Mouse (Mus musculus) CD8-positive naive resting alpha-beta T cell, adult 2 months (primary cell): ENCODE results near the gene Zpbp.

Source experiments
- DNase-seq, 2 experiments: peaks; one replicate each; pipeline ENCODE4 v3.0.0; 2022; ENCODE audit warnings: low read depth in 2 of 2, low spot score in 2 of 2

Zpbp gene

GRCm38 (mm10) chr11:11461635-11462560 lies at the start of gene Zpbp, which contains the start of gene Spata48:
Zpbp (minus strand) TSS chr11:11462408.
Spata48 (plus strand) TSS chr11:11462094.
- peak; percentile 92 to 94 for DNase-seq

GRCm38 (mm10) chr11:11509413-11509812 lies 47.2 kb upstream of the Zpbp start:
- DNase-seq = no peak

- DNase-seq = peak; percentile 40 to 49
Observed at GRCm38 (mm10) chr11:11506187-11506586, 44.0 kb upstream of the Zpbp start.

- peak; percentile 56 to 75 for DNase-seq
Observed at GRCm38 (mm10) chr11:11499944-11500343, 37.7 kb upstream of the Zpbp start.

GRCm38 (mm10) chr11:11495697-11496096 lies 33.5 kb upstream of the Zpbp start:
- no peak for DNase-seq

GRCm38 (mm10) chr11:11492044-11492443 lies 29.8 kb upstream of the Zpbp start:
- no peak for DNase-seq

- no peak for DNase-seq
Observed at GRCm38 (mm10) chr11:11484378-11484777, 22.2 kb upstream of the Zpbp start.

GRCm38 (mm10) chr11:11468924-11469323 lies 6.7 kb upstream of the Zpbp start:
- no peak for DNase-seq

- DNase-seq = no peak
Observed at GRCm38 (mm10) chr11:11462561-11462890, 318 bp upstream of the Zpbp start.

GRCm38 (mm10) chr11:11455037-11455436 lies 7.2 kb downstream of the Zpbp start:
- peak in 1 of 2 experiments; percentile 32 for DNase-seq

GRCm38 (mm10) chr11:11417356-11417755 lies 44.9 kb downstream of the Zpbp start:
- no peak for DNase-seq

GRCm38 (mm10) chr11:11414188-11414587 lies 48.0 kb downstream of the Zpbp start:
- DNase-seq = no peak

- DNase-seq = no peak
Observed at GRCm38 (mm10) chr11:11394686-11395085, 67.5 kb downstream of the Zpbp start.

GRCm38 (mm10) chr11:11393164-11393563 lies 69.0 kb downstream of the Zpbp start:
- no peak for DNase-seq

GRCm38 (mm10) chr11:11371305-11371704 lies 90.9 kb downstream of the Zpbp start:
- no peak for DNase-seq

- DNase-seq = no peak
Observed at GRCm38 (mm10) chr11:11283512-11283911, 178.7 kb downstream of the Zpbp start.

- DNase-seq = no peak
Observed at GRCm38 (mm10) chr11:11280128-11280527, 182.1 kb downstream of the Zpbp start.

GRCm38 (mm10) chr11:11257348-11257747 lies 204.9 kb downstream of the Zpbp start:
- no peak for DNase-seq

- DNase-seq = no peak
Observed at GRCm38 (mm10) chr11:11242694-11243377, 219.4 kb downstream of the Zpbp start.

GRCm38 (mm10) chr11:11239346-11239745 lies 222.9 kb downstream of the Zpbp start:
- no peak for DNase-seq
